Mouse (Mus musculus) right cerebral cortex, postnatal 25 days (tissue): ENCODE results near the gene Psme2.

Source experiments
- DNase-seq: peaks from one replicate; pipeline ENCODE4 v3.0.0; 2022

The Psme2 gene

DNA sequence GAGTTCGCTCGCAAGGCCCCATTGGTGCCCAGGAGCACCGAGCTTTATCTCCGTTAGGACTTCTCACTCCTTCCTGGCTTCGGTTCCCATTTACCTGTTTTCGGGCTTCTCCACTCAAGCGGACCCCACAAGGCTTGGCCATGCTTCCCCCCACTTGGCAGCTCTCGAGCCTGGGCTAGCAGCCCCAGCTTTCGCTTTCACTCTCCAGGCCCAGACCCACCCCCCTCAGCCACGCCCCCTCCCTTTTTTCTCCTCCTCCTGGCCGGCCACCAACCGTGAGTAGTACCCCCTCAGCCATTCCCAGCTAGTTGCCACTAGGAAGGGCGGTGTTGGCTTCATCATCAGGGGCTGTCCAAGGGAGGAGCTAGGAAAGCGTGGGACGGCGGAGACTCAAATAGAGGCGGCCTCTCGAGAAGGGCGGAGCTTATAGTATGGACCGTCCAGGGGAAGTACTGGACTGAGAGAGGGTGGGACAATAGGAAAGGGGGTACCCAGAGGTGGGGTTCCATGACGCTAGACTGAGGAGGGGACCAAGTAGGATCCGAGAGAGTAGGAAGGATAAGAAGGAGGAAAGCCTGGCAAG, at the start of gene Psme2:
Psme2 (minus strand) TSS at position 366 of the 583 bp plus-strand sequence.
- DNase-seq = peak; percentile 89

DNA sequence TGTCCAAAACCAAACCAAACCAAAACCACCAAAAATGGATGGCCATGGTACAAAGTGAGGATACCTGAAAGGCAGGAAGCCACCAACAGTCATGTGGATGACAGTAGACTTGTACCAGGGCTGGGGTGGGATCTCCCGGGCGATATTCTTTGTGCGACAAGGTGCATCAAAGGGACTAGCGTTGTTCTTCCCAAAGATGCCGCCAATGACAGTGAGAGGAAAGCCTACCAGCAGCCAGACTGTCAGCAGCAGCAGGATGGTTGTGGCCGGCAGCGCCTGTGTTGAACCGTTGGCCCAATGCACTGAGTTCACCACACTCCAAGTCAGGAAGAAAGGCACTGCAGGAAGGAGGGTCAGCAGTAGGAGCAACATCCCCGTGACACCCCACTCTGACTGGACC, 46.9 kb upstream of the Psme2 start, which contains the start of gene Gm49378:
Gm49378 (minus strand) TSS at position 101 of the 400 bp plus-strand sequence.
- no peak for DNase-seq

DNA sequence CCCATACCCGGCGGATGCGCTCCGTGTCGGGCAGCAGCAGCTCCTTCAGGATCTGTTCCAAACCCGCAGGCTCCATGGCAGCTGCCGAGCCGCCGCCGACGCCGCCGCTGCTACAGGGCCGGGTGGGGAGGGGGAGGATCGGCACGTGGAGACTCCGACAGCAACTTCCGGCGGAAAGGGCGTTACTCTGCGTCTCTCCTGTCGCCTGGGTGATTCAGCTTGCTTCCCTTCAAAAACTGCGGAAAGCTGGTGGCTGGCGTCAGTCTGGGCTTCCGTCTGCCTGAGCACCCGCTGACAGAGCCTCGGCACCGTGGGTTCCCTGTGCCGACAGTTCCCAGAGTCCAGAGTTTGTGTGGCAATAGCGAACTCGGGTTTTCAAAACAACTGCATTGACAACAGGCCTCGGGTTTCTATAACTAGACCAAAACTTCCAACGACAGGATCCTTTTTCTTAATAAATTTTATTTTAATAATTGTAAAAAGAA, 44.7 kb upstream of the Psme2 start, which contains the start of gene Ipo4:
Ipo4 (minus strand) TSS at position 435 of the 485 bp plus-strand sequence.
- peak; percentile 88 for DNase-seq

DNA sequence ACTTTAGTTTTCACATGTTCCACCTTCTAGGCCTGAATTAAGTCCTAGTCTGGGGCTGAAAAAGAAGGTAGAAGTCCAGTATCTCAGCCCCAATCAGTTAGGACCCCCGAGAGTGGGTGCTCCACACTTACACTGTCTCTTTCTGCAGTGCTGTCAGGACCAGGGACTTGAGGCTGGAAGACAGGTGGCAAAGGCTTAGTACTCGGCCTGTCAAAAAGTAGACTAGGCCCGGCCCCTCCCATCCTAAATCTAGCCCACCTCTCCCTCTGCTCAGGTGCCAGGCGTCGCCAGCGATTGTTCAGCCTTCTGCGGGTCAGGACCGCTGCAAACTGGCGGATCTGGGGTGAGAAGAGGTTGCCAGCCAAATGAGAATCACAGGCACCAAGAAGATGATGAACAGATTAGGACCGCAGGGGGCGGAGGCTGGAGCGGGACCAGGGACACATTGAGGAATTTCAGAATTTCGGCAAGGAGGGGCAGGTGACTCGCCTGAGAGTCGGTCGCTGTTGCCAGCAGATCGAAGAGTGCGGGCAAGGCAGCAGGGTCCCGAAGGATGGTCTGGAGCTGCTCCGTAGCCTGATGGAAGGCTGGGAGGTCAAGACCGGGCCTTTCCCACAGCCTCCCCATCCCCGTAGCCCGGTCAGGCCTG, 44.1 kb upstream of the Psme2 start:
- no peak for DNase-seq

- no peak for DNase-seq
These were observed 38.4 kb upstream of the Psme2 start for GRCm38 (mm10) chr14:55629312-55629711.

GRCm38 (mm10) chr14:55628077-55628827, 37.3 kb upstream of the Psme2 start:
- no peak for DNase-seq

DNA sequence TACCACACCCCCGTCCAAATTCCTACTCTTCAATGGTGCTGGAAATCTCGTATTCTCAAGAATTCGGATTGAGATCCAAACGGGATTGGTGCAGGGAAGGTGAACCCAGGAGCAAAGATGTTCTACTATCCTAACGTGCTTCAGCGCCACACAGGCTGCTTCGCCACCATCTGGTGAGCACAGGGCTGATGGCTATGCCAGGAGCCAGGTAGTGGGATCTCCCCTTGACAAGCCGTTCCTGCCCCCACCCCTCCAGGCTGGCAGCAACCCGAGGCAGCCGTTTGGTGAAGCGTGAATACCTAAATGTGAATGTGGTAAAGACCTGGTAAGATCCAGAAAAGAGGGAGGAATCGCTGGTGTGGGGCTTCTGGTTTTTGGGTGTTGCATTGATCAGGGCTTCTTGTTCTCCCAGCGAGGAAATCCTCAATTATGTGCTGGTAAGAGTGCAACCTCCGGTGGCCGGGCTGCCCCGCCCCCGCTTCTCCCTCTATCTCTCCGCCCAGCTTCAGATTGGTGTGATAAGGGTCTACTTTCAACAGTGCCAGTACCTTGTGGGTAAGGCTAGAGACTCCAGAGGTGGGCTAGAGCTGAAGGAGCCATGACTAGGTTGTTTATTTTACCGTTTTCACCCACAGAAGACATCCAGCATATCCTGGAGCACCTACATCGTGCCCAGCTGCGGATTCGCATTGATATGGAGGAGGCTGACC, 27.7 kb upstream of the Psme2 start:
- DNase-seq = no peak

DNA sequence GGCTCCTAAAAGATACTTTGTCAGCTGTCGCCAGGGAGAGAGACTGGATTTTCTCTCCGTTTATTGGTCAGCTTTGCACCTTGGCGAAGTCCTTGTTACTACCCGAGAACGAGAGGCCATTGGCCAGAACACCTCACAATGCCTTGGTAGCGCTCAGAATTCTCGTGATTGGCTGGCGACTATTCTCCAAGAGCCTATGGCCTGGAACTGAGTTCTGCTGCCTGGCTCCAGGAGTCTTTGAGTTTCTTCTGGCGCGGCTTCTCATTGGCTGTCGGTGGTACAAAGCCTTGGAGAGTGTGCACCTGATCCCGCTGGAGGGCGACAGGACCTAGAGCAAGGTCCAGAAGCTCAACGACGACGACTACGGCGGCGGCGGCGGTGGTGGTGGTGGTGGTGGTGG, 26.9 kb upstream of the Psme2 start, which contains the start of gene Rec8:
Rec8 (plus strand) TSS at position 216 of the 400 bp plus-strand sequence.
- no peak for DNase-seq

- no peak for DNase-seq
These were observed 25.9 kb upstream of the Psme2 start for GRCm38 (mm10) chr14:55616844-55617243.

DNA sequence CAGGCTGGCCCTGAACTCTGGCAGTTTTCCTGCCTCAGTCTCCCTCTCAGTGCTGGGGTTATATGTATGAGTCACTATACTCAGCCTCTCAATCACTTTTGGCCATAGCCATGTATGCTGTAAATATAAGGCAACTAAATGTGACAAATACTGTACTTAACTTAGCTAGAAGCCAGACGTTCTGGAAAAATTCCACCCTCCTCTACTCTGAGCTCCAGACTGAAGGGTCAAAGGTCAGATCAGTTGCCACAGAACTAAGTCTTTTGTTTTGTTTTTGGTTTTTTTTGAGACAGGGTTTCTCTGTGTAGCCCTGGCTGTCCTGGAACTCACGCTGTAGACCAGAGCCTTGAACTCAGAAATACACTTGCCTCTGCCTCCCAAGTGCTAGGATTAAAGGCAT, 25.0 kb upstream of the Psme2 start:
- no peak for DNase-seq

DNA sequence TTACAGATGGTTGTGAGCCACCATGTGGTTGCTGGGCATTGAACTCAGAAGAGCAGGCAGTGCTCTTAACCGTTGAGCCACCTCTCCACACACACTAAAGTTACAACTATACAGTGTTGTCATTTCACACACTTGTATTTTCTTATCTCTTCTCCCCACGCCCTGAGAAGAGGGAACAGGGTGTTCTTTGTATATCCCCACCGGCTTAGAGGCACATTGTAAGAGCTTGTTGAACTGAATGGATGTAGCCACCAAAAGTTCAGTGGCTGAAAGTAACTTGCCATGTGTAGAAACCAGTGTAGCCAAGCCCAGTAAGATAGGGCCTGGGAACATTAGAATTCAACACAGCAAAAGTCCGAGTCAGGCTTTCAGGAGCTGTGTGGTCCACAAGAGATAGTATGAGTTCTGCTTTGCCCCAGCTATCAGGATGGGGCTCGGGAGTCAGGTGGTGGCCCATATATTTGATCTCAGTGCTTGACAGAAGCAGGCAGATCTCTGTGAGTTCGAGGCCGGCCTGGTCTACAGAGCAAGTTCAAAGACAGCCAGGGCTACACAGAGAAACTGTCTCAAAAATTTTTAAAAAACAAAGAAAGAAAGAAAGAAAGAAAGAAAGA, 23.8 kb upstream of the Psme2 start:
- DNase-seq = no peak

- no peak for DNase-seq
These were observed 22.4 kb upstream of the Psme2 start for GRCm38 (mm10) chr14:55613346-55613745.

DNA sequence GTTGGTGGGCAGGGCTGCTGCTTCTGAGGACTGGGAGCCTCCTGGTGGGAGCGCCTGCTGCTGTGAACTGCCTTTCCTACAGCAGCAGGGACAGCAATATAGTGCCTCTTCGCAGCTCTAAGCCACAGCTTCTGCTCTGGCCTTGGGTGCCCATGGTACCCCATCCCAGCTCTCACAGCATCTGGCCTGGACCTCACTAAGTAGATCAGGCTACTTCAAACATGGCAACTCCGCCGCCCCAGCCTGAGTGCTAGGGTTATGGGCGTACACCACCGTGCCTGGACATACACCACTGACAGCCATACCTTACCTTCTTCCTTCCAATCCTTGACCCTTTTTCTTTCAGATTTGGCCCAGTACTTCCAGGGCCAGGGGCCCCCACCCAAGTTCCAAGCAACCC, 17.4 kb upstream of the Psme2 start:
- DNase-seq = no peak

DNA sequence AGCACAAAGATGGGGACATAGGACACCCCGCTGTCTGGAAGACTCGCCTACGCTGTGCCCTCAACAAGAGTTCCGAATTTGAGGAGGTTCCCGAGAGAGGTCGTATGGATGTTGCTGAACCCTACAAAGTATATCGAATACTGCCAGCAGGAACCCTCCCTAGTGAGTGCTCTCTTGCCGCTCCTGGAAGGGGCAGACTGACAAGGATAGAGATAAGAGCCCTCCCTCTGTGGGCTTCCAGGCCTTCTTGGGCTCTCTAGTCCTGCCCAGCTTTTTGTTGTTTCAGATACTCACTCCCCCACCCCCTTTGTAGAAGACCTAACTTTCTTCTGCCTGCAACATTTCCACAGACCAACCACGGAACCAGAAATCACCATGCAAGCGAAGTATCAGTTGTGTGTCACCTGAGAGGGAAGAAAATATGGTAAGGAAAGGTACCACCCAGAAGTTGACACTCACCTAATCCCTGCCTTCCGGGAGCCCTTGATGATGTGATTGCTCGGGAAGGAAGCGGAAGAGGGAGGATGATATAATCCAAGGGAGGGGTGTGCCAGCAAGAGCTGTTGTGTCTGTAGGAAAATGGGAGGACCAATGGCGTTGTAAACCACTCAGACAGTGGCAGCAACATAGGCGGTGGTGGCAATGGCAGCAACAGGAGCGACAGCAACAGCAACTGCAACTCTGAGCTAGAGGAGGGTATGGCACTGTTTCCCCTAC, 15.0 kb upstream of the Psme2 start:
- DNase-seq = no peak

DNA sequence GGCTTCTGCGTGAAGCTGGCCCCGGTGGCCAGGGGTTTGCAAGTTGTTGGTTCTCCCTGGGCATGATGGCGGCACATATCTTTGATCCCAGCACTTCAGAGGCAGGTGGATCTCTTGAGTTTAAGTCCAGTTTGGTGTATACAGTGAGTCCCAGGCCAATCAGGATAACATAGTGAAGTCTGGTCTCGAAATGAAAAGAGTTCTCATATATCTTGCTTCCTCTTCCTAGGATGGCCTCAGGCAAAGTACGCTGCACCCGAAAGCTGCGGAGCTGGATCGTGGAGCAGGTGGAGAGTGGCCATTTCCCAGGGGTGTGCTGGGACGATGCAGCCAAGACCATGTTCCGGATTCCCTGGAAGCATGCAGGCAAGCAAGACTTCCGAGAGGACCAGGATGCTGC, 13.9 kb upstream of the Psme2 start:
- no peak for DNase-seq

GRCm38 (mm10) chr14:55603633-55604576, 13.0 kb upstream of the Psme2 start:
- DNase-seq = peak; percentile 84

DNA sequence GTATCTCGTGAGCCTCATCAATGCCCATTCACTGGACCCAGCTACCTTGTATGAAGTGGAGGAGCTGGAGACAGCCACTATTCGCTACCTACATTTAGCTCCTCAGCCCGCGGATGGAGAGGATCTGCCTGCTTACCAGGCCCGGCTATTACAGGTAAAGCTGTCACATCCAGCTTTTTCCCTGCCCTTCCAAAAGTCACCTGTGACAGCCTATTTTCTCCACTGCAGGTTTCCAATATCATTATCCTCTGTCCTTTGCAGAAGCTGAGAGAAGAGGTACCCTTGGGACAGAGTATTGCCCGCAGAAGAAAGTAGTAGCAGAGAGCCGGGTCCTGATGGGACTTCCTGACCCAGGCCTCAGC, 12.3 kb upstream of the Psme2 start, which contains the start of gene Irf9:
Irf9 (plus strand) TSS at position 301 of the 362 bp plus-strand sequence.
- no peak for DNase-seq

GRCm38 (mm10) chr14:55598521-55599390, 7.8 kb upstream of the Psme2 start:
- no peak for DNase-seq

GRCm38 (mm10) chr14:55596036-55596690, 5.2 kb upstream of the Psme2 start:
- DNase-seq = no peak
